Mouse (Mus musculus) regulatory T cell (primary cell): Measurements from ENCODE around the gene Cacul1.

Experiments used
- in situ Hi-C: fragments of 300-600 bp; cut with MboI, MseI; formaldehyde crosslinking; loops from one replicate; pipeline ENCODE4 v1.15.1; 2025; ENCODE audit warnings: high pct_unique_total_duplicates

The Cacul1 gene

DNA sequence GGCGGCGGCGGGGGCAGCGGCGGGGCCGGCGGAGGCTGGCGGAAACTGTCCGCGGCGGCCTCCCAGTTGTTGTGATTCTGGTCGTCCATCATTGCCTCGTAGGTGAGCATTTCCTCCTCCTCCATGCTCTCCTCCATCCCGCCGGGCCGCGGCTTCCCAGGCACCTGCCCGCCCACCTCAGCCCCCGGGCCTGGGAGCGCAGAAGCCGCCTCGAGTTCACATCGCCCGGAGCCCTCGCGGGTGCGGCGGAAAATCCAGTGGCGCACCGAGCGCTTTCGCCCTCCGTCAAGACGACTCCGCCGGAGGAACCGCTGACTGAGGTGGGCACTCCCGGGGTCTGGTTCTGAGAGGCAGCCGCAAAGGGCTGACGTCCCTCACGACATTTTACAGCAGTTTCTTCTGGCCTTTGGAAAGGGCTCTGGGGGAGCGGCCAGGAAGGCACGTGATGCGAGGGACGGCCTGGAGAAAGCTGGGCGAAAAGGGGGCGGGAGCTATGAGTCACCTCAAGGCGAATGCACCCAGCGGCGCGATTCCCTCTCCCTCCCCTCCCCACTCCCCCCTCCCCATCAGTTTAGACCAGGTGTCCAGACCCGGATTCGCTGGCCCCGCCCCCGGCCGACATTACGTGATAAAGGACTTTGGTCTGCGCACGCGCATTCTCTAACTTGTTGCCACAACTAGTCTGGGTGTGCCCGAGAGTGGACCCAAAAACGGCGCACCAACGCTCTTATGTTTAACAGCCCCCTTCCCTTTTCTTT is at the start of gene Cacul1:
Gene Cacul1 (minus strand): TSS at position 444 of the 758 bp plus-strand sequence.
- in situ Hi-C loops, result no loop called here

DNA sequence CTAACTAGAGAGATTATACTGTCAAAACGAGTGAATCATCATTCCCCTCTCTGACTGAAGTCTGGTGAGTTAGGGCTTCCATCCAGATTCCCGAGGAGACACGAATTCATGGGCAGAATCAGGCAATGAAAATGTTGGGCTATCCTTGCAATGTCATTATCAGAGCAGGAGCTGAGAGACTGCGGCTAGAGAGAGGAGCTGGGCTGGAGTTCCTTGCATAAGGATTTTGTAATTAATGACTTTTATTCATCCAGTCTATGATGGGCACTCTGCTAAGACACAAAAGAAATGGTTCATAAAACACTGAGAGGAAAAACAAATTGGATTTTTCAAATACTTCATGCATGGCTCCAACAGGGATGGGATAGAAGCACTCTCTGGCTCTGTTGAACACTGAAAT is 38.6 kb upstream of the Cacul1 start:
- in situ Hi-C loops, result no loop called here

- in situ Hi-C loops, result no loop called here
Observed at GRCm38 (mm10) chr19:60617007-60617406, 36.2 kb upstream of the Cacul1 start.

DNA sequence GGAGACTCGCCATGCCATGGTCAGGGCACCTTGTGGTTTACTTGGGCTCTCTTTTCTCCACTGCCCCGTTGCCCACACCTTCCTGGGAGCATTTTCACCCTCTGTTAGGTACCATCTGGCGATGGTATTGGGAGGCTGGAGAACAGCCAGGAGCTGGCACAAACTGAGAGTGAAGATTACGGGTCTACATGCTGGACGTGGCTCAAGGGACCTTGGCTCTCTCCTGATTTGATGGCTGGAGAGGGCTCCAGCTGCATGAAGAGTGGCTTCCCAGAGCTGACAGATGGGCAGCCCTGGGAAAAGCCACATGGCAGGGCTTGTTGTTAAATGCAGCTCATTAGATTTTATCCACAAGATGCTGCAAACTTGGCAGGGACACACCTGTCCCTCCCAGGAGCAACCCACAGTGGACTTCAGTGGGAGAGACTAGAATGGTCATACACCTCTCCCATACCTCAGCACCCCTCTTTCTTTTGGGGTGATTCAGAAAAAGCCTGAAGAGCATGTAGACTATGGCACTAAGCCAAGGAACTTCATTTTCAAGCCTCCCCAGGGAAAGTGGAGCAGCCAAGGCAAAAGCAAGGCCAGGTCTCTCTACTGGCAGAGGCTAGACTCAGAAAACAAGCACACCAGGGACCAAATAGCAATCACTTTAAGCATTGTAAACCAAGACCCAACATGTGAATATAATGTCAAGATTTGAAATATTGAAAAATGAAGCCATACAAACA is 34.8 kb upstream of the Cacul1 start:
- in situ Hi-C loops, result no loop called here

DNA sequence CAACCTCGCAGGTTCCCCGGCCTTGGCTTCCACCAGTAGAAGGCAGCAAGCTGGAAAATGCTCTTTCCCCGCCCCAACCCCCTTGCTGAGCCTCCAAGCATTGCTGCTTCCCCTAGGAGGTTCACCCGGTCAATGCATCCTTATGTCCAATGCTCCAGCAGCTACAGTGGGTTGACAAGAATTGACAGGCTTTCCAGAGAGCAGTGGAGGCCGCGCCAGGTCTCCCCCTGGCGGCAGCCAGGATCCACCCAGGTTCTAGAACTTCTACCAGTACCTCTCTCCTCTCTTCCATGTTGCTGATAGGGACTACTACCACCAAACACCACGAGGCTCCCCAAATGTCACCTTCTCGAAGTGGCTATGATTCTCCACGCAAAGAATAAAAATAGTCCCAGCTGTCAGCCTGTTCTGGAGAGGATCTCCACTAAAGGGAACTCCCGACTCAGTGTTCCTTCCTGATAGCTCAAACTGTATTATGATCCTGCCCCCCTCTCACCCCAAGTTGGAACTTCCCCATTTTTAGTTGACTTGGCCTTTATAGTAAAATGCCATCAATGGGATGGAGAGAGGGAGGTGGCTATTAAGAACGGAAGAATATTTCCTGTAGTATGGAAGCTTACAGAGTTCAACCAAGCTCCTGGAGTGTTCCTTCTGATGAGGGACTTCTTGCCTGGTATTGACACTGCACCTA is 30.8 kb upstream of the Cacul1 start:
- in situ Hi-C loops, result no loop called here

DNA sequence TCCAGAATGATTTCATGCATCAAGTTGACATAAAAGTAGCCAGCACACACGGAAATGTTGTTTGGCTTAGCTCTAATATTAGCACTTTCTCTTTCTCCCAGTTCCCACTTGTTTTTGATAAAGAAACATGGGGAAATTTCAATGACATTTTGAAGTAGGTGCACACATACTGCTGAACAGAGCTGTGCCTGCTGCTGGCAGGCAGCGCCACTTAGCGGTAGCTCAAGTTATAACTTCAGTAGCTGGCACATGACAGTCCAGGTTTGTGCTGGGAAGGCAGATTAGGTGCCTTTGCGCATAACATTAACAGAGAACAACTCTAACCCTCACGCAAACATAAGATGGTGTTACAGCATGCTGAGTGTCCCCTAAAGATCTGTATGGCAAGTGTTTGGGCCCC is 27.9 kb upstream of the Cacul1 start:
- in situ Hi-C loops, result loop anchor here (10.0 kb wide), 1 partner anchor 144 kb away; the partner anchor contains the start of gene Prlhr

- in situ Hi-C loops, result loop anchor here (10.0 kb wide), 1 partner anchor 139 kb away; the partner anchor contains the start of gene Prlhr
Observed at GRCm38 (mm10) chr19:60603586-60603985, 22.8 kb upstream of the Cacul1 start.

GRCm38 (mm10) chr19:60602066-60602465 is 21.2 kb upstream of the Cacul1 start:
- in situ Hi-C loops, result loop anchor here (10.0 kb wide), 1 partner anchor 137 kb away; the partner anchor contains the start of gene Prlhr

GRCm38 (mm10) chr19:60598025-60598697 is 17.3 kb upstream of the Cacul1 start:
- in situ Hi-C loops, result no loop called here

- in situ Hi-C loops, result no loop called here
Observed at GRCm38 (mm10) chr19:60589646-60590045, 8.8 kb upstream of the Cacul1 start.

GRCm38 (mm10) chr19:60586652-60587051 is 5.8 kb upstream of the Cacul1 start:
- in situ Hi-C loops, result no loop called here

DNA sequence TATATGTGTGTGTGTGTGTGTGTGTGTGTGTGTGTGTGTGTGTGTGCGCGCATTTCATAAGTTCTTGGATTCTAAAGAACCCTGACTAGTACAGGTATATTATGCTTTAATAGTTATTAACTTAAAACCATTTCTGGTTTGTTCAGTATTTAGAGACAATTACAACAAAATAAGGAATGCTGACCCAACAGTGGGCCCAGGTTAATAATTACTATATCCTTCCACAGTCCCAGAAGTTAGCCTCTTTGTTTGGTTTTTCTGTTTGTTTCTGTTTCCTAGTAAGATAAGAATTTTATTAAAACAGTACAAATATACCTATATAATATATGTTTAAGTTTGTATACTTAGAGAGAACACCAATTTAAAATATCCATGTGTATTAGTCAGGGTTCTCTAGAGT is 2.4 kb upstream of the Cacul1 start:
- in situ Hi-C loops, result no loop called here

DNA sequence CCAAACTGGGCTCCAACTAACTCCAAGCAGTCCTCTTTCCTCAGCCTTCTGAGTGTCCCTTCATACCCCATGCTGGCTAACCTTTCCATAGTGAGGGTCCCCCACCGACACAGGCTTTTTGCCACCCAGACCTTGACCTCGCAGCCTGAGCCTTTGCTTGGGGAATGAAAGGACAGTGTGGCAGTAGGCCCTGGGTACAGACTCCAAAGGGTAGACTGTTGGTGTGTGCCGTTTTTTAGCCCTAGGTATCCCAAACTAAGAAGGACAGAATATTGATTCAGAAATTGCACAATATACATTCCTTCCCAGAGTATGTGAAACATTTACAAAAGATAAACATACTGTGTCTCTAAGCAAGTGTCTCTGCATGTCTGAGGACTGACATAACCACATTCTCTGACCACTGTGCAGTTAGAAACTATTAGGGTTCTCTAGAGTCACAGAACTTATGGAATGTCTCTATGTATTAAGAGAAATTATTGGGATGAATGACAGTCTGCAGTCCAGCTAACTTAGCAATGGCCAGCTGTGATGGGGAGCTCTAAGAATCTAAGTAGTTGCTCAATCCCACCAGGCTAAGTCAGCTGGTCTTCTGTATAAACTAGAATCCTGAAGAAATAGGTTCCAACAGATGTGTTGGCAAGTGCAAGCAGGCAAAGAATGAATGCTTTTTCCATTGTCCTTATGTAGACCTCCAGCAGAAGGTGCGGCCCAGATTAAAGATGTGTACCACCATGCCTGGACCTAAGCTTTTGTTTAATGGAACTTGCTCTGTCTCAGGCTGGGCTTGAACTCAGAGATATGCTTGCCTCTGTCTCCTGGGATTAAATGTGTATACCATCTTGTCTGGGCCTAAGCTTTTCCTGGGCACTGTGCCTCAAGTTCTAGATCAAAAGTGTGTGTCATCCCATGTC is 809 bp upstream of the Cacul1 start:
- in situ Hi-C loops, result no loop called here

- in situ Hi-C loops, result loop anchor here (10.0 kb wide), 2 partner anchors 295 to 355 kb away; partner anchors contain the start of genes Fam204a and Prdx3
Observed at GRCm38 (mm10) chr19:60579771-60580581, 849 bp downstream of the Cacul1 start.

GRCm38 (mm10) chr19:60576741-60577140 is 4.1 kb downstream of the Cacul1 start:
- in situ Hi-C loops, result loop anchor here (10.0 kb wide), 2 partner anchors 298 to 352 kb away; partner anchors contain the start of genes Fam204a and Prdx3

- in situ Hi-C loops, result no loop called here
Observed at GRCm38 (mm10) chr19:60560497-60560896, 20.3 kb downstream of the Cacul1 start.

DNA sequence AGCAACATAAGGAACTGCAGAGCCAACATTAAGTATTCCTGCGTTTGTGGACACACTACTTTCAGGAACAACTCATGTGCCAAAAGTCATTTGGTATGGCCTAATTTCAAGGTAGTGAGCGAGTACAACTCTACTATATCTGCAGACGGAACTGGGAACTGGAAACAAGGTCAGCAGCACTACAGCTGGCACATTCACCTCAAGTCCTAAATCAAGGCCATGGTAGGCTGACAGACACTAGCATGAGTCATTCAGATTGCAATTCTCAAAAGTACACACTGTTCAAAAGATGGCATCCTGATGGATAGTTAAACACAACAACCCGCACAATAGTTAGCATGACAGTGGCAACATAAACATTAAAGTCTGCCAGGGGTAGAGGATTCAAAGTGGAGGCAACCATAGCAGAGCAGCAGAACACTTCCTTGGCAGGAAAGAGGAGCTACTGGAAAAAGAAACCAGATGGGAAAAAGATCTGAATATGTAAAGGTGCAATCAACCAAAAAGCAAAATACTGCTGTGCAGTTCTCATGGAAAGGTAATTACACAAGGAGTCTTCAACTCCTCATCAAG is 25.9 kb downstream of the Cacul1 start:
- in situ Hi-C loops, result no loop called here

- in situ Hi-C loops, result no loop called here
Observed at GRCm38 (mm10) chr19:60553501-60553900, 27.3 kb downstream of the Cacul1 start.

DNA sequence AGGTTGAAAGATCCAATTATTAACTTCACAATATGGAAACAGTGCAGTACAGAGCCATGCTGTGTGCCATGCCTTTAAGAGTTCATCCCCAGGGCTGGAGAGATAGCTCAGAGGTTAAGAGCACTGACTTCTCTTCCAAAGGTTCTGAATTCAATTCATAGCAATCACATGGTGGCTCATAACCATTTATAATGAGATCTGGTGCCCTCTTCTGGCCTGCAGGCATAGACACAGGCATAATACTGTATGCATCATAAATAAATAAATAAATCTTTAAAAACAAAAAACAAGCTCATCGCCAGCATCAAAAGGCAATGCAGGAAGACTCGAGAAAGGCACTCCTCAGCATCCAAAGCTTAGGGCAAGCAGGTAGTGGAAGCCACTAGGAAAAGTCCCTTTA is 37.5 kb downstream of the Cacul1 start:
- in situ Hi-C loops, result loop anchor here (5.0 kb wide), 1 partner anchor 71 kb away; no protein-coding TSS in a partner anchor
